Mouse (Mus musculus): ENCODE results near the gene Etfa.

Etfa gene

DNA sequence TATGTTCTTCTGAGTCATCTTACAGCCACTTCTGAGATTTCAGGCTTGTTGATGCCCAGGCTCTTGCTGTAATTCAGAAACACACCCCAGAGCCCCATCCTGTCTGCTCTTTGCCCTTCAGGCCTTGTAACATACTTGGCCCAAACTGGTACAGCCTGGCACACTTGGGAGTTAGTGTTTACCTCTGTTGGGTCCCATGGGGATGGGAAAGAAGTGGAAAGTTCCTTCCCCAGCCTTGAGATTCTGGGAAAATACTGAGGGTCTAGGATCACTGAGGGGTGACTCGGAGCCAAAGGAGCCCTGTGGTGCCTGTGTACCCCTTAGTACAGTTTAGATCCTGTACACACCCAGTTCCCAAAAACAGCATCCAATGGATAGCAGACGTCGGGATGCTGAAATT is 90.3 kb downstream of the Etfa start:
- DNase-seq, result no peak

DNA sequence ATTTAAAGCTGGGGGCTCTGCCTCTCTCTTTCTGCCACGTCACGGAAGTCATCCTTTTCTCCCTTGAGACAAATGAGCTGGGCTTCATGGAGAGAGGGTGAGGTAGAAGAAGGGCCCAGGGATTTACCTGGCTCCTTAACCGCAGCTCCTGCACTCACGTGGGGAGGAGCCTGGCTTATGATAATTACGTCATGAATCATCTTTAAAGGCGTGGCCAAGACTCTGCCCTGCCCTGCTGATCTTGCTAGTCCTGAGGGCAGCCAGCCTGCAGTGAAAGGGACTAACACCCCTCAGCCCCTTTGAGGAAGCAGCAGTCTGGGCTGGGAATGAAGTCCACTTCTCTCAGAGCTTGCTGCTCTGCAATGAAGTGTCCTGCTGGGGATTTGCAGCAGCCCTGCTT is 100.9 kb downstream of the Etfa start:
- DNase-seq, result no peak

DNA sequence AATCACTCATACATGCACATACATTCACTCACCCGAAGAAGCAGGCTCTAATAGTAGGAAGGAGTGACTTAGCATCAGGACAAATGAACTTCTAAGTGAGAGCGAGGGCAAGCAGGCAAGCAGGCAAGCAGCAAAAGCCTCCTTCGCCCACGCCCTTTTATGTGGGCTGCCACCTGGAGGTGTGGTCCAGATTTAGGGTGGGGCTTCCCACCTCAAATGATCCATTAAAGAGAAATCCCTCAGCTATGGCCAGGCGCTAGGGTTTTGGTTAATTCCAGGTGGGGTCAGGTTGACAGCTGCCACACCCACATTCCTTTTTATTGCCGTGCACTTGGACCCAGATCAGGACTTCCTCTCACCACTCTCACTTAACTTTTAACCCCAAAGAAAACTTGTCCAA is 101.6 kb downstream of the Etfa start:
- no peak for DNase-seq

DNA sequence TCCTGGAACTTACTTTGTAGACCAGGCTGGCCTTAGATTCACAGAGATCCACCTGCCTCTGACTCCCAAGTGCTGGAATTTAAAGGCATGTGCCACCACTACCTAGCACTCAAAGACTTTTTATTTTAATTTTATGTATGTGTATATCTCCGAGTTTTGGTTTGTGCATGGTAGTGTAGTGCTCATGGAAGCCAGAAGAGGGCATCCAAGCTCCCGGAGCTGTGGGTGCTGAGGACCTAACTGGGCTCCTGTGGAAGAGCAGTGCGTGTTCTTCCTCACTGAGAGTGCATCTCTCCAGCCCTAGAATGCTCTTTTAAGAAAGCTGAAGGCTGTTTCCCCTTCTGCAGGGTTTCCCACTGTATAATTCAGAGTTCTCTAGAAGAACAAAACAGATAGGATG is 102.2 kb downstream of the Etfa start:
- no peak for DNase-seq

DNA sequence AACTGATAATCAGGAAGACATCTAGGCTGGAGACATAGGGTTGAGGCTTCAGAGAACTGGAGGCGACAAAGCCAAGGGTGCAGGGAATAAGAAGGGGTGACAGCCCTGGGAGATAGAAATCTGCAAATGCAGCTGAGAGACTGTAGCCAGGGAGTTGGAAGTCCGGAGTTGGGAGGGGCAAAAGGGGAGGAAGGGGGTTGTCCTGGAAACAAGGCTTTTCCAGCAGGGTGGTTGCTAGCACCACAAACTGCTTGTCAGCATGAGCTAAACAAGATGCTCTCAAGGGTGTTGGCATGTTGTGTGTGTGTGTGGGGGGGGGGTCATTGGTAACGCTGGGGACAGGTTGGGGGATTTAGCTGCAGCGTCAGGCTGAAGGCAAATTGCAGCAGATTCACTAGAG is 103.2 kb downstream of the Etfa start:
- DNase-seq, result no peak

DNA sequence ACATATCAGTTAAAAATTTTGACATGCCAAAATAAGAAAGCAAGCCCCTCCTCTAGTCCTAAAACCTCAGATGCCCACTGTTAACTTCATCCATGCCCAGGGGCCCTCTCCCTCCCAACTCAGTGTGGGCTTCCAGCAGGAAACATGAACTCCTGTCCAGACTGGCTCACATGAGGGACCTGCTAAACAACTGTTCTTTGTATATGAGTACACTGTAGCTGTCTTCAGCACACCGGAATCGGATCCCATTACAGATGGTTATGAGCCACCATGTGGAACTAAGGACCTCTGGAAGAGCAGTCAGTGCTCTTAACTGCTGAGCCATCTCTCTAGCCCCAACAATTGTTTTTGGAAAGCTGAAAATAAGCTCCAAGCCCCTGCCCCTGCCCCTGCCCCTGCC is 105.3 kb downstream of the Etfa start:
- DNase-seq, result no peak

DNA sequence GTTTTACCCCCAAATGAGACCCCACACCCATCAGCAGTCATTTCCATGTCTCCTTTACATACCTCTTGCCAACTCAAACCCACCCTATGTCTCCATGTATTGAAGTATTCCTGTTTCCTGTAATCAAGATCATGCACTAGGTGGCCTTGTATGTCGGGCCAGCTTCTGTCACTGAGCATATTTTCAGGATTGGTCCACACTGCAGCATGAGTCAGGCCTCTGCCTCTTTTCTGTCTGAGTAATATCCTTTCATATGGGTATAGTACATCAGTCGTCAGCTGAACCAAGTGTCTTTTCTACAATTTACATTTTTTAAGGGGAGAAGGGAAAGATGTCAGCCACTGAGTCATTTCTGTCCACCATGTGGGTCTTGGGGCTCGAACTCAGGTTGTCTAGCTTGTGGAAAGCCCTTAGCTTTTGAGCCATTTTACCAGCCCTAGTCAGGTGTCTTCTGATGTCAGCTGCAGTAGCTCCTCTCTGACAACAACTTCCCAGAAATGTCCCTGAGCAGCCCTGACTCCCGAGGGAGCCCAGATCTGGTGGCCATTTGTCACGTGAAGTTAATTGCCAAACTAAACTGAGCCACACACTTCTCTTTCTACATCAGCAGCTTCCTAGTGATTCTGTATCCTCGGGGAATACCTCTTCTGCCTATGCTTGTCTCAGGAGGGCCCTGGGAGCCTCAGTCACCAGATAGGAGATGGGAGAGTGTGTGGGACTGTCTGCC is 106.9 kb downstream of the Etfa start:
- no peak for DNase-seq
